Mouse (Mus musculus): ENCODE data around the gene 1700018B08Rik. TPM values are rescaled to one million over a fixed set of nuclear protein-coding genes. Genes with fewer than 3 reads are reported as not detected.
A peak's percentile ranks its signal among the peaks of the same experiment; 100 is the strongest.

Gene 1700018B08Rik
- polyA plus RNA-seq (2012; rRNA removed), result not detected in 2 replicates

DNA sequence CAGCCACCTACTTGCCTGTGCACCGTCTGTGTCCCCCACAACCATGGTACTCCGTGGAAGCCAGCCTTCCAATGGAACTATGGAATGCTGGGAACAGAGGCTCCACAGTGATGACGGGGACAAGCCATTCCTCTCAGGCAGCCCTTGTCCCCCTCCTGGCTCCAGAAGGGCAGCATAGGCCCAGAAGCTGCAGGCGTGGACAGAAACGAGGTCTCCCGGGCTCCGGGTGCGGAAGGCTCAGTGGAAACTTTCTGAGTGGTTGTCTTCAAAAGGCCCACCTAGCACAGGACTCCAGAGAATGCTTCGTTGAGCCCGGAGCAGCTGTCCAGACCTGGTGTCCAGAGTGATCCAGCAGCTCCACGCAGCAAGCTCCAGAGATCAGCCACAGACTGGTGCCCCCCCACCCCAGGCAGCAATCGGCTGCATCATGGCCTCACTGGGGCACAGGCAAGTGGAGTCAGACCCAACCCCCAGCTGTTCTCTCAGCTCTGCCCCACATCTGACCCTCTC, at the start of gene 1700018B08Rik:
TSS of gene 1700018B08Rik (minus strand) at position 45 of the 510 bp plus-strand sequence.
- no peak for DNase-seq (ENCODE audit: low spot score)

DNA sequence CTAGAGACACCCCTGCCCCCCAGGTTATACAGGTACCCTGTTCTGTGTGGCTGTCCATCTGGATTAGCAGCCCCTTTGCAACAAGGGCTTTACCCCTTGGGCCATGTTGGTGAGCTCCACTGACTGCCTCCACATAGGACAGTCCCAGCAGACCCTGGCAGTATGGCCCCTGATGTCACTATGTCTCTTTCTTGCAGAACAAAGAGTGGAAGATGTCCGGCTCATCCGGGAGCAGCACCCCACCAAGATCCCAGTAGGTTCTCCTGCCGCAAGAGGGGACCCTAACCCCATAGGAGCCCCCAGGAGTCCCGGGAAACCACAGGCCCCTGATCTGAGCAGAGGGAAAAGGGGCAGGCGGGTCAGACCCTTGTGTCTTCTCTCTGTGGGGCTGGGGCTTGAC, 49.2 kb upstream of the 1700018B08Rik start:
- DNase-seq (ENCODE audit: low spot score), result no peak

DNA sequence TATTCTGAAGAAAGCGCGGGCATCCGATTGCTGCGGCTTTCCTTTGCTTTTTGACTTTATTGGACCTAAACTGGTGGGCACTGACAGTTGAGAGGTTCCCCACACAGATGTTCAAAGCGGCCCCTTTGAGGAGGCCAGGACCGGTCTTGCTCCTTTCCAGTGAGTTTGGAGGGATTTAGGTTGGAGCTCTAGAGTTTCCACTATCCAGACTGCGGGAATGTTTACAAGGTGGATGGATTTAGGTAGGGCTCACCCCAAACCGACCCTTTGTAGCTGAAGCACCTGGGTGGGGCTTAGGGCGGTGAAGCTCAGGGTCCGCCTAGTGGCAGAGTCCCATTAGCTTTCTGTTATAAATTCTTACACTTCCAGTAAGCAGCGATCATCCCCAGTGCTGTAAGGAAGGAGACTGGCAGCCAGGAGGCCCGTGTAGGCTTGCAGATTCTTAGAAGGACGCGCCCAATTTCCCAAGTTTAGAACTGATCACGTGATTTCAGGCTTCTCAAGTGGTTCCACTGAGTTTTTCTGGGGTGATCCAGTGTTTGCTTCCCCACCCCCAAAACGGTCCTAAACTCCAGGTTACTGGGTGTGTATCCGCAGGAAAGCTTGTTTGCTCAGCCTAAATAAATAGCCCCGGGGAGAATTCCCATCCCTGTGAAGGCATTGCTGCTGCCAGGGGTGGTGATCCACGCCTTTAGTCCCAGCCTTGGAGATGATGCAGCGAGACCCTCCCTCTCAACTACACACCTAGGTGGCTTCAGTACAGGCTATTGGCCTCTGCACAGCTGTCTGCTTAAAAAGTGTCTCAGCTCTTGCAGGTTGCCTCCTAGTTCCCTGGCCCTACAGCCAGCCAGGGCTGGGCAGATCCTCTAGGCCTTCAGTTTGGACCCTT, 47.3 kb upstream of the 1700018B08Rik start:
- DNase-seq (ENCODE audit: low spot score), result no peak

DNA sequence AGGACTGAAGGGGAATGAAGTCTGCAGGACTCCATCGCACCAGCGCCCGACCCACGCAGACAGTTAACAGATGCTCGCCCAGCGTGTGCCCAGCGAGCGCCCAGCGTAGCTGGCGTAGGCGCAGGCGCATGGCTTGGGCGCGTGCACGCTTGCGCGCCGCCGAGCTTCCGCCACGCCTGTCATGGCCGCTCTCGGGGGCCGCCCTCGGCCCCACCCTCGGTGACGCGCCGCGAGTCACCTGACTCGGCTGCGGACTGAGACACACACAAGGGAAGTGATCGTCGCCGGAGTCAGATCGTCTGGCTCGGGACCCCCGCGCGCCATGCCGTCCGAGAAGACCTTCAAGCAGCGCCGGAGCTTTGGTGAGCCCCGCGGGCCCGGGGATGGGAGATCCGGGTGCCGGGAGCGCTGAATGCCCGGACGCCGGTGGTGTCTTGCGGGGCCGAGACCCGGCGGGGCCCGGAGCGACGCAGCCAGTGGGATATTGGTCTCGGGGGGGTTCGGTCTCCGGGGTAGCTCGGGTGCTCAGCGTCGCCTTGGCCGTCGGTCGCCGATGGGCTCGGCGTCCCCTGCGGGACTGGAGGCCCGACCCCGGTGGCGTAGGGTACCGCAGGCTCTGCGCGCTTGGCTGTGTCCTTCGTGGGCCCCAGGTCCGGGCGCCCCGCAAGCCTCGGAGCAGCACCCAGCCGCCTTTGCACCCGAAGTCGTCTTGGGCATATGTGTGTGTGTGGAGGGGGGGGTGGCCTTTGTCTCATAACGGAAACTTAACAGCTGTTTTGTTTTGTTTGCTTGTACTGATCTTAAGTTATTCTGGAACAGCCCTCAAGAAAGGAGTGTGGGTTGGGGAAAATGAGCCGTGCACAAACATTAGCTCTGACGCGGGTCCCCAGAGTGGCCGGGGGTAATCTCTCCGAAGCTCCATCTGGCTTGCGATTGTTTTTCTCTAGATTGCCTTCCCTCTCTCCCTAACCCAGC, 46.4 kb upstream of the 1700018B08Rik start, which contains the start of gene Map1lc3b:
TSS of gene Map1lc3b (plus strand) at position 159 of the 975 bp plus-strand sequence.
- peak; percentile 96 for DNase-seq (ENCODE audit: low spot score)

DNA sequence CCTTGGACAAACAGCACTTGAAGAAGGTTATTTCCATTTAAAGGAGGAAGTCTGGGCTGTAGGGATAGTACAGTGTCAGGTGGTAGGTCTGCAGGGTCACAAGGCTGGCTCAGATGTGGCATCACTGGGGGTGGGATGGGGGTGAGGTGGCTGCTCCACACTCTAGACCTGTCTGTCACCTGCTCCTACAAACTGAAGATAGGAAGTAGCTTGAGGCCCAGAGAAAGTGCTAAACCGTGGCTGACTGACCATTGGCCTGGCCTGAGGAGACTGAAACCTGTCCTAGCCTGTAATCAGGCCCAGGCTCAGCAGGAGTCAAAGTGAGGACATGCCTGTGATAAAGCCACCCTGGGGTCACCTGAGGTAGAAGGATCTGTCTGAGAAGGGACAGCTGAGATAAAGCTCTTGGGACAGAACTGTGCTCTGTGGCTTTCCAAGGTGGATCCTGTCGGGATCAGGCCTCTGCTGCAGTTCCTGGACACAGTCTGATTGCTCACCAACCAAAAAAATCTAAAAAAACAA, 45.1 kb upstream of the 1700018B08Rik start:
- DNase-seq (ENCODE audit: low spot score), result no peak

DNA sequence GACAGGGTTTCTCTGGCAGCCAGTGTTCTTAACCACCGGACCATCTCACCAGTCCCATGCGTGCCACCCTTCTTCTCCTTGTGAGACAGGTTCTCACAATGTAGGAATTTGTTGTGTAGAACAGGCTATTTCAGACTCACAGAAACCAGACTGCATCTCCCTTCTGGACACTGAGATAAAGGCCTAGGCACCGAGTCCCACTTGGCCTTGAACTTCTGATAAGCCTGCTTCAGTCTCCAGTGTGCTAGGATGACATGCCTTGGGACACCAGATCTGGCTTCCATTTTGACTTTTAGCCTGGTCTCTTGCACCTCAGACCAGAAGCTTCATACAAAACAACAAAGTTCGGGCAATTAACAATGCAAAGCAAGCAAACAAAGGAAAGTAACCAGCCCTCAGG, 44.6 kb upstream of the 1700018B08Rik start:
- DNase-seq (ENCODE audit: low spot score), result no peak

DNA sequence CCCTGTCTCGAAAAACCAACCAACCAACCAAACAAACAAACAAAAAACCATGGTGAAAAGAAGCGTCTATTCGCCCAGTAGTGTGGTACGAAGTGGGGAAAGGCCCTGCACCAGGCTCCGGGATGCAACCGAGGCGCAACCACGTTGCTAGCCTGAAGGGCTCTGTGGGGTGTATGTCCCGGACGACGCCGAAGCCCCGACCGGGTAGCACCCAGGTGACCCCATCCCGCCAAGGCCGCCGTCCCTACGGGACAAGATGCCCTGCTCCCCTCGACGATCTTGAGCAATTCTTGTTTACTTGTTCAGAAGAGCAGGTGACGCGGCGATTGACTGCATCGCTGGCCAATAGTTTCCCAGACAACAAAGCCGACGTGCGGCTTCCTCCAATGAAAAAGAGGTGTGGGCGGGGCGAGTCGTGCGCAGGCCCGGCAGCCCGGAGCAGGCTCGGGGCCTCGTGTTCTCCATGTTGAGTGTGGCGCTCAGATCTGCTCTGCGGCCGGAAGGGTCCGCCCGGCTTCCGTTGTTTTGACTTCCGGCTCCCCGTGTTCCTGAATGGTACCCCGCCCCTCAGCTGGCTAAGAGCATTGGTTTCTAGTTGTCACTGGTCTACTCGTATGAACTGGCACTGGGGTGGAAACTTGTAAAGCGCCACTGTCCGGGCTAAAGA, 41.2 kb upstream of the 1700018B08Rik start:
- peak; percentile 96 for DNase-seq (ENCODE audit: low spot score)

DNA sequence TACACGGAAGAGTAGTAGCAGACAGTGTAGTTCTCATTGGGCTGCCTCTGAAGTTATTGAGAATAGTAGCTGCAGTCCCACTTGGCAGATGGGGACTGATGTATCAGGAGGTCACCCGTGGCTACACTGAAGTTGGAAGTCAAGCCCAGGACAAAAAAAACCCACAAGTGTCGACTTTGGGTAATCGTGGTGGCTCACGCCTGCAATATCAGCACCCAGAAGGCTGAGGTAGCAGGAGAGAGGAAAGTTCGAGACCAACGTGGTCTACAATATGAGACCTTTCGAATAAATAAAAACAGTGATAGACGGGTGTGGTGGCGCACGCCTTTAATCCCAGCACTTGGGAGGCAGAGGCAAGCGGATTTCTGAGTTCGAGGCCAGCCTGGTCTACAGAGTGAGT, 40.6 kb upstream of the 1700018B08Rik start:
- DNase-seq (ENCODE audit: low spot score), result no peak

DNA sequence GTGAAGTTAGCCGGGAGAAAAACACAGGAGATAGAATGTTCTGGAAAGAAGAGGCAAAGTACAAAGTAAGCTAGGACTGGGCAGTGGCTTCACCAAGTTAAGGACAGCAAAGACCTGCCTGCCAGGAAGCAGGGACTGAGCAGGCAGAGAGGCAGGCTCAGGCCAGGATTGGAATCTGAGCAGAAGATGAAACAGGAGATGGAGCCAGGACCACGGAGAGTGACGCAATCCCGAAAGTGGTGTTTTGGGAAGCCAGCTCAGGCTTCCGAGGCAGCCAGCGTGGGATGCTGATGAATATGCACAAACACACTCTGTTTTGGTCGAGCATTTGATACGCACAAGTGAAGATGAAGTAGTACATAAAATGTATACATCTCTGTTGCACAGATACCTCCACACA, 39.5 kb upstream of the 1700018B08Rik start:
- no peak for DNase-seq (ENCODE audit: low spot score)

DNA sequence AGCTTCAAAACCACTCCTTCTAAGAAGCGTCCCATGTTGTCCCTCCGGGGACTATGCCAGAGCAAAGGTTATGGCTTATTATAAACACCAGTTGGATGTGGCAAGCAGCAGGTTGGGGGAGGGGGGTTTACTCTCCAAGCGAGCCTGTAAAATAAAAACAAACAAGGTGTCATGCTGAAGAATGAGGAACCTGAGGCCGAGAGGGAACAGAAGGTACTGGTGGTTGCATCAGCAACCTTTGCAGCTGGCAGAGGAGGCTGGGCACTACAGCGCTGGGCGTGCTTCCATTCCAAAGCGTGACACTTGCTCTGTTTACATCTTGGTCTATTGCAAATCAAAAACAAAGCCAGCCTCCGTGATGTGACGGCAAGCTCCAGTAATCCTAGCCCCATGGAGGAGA, 36.3 kb upstream of the 1700018B08Rik start:
- no peak for DNase-seq (ENCODE audit: low spot score)

DNA sequence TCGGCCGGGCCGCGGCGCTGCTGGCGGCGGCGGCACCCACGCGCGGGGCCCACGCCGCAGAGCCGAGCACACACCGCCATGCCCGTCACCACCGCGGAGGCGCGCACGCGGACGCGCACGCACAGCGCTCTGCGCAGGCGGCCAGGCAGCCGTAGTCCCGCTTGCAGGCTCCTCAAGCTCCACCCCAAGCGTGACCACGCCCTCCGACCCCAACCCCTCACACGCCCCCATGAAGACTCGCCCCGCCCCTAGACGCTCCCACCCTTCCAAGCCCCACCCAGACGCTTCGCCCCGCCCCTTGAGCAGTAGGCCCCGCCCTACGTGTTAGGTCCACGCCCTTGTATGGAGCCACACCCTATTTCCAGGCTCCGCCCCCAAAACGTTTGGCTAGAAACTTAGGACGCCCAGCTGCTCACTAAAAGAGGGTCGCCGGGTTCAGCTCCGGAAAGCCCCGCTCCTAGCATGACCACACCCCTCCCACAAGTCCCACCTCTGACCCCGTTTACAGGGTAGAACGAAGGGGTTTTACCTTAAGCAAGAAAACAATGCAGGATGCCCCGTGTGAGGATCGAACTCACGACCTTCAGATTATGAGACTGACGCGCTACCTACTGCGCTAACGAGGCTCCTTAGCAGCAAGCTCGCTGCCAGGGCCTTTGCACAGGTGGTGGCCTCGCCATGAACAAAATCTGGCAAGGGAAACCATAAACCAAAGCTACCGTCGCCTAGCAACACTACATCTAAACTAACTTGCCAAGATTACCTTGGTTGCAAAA, 34.7 kb upstream of the 1700018B08Rik start, which contains the start of gene Fbxo31:
TSS of gene Fbxo31 (minus strand) at position 131 of the 776 bp plus-strand sequence.
- DNase-seq (ENCODE audit: low spot score), result peak; percentile 83

DNA sequence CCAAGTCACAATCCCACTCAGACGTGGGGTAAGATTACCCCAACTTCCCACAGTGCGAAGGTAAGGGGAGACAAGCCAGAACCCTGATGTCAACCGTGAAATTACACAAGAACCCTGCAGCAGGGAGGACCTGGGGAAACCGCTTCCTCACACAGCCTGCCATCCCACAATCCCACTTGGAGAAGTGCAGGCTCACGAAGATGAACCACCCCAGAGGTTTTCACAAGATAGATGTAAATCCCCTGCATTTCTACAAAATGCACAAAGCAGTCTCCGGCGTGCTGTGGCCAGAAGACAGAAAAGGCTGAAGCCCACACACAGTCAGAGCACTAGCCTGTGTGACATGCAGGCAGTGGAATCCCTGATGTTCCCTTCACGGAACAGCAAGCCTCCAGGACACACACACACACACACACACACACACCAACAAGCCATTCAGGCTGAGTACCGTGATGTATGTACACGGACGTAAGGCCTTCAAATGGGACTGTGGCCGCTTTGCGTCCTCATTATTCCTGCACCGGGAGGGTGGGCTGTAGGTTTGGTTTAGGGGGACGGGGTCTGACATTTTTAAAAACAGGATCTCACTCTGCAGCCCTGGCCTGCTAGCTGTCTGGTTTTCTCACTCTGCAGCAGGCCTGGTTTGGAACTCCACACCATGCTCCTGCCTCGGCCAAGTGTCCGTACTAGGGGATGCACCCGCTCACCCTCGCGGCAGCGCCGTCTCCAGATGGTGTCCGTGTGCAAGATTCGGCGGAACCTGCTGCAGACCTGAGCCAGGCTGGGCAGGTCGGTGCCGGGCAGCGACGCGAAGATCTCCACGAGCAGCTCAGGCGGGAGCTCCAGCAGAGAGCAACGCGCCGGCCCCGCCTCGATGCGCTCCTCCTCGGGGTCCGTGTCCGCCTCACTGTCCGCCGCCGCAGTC, 33.9 kb upstream of the 1700018B08Rik start:
- no peak for DNase-seq (ENCODE audit: low spot score)

DNA sequence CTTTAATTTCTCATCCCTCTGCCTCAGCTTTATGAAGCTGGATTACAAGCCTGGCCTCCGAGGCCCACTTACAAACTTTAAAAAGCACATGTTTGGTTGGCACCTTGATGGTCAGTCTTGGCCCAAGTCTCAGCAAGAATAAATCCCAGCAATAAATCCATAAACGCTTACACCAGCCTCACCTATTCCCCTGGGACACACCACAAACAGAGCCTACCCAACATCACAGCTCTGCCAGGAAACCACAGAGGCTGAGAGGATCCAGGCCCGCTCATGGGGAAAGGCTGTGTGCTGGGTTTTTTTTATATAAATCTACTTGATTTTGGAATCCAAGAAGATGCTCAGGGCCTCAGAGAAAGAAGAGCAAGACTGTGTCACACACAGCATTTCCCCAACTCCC, 31.5 kb upstream of the 1700018B08Rik start:
- DNase-seq (ENCODE audit: low spot score), result no peak

DNA sequence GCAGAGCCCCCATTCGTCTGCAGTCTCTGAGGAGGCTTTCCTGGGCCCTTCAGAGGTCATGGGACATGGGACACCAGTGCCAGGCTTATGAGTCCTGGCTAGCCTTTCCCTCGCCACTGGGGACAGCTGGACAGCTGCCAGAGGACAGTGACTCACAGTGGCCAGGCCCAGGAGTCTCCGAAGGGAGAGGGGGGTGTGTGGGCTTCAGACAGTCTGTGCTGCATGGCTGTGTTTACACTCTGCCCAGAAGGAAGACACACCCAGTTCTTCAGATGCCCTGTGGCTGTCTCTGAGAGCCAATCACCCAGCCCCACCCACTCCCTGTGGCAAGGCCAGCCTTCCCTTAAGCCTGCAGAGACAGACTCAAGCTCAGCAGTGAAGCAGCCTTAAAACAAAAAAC, 29.2 kb upstream of the 1700018B08Rik start:
- peak; percentile 51 for DNase-seq (ENCODE audit: low spot score)

DNA sequence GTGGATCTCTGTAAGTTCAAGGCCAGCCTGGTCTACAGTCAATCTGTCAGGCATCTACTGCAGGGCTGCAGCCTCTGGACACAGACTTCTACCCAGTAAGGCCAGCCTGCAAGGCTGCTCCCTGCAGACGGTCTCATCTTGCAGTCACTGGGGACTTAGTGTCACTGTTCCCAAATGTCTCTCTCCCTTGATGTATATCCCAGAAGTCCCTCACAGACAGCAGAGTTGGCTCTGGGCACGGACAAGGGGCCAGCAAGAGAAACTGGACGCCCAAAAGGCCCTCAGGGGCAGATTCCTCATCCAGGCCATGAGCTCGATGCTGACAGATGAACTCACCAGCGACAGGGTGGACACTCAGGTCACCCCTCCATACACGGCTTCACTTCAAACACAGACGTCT, 28.0 kb upstream of the 1700018B08Rik start:
- DNase-seq (ENCODE audit: low spot score), result no peak

DNA sequence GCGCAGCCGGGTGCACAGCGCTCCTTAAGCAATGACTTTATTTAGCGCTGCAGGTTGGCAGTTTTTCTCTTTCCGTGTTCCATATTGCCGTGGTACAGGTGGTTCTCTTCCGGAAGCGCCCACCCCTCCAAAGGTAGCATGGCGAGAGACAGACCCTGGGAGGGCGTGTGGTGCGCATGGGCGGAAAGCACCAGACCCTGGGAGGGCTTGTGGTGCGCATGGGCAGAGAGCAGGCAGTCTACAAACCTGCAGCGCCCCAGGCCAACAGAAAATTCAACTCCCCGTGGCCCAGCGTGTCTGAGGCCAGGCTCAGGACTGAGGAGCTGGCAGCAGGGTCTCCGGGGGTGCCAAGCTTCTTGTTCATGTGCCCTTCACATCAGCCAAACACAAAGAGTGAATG, 26.7 kb upstream of the 1700018B08Rik start:
- DNase-seq (ENCODE audit: low spot score), result no peak

DNA sequence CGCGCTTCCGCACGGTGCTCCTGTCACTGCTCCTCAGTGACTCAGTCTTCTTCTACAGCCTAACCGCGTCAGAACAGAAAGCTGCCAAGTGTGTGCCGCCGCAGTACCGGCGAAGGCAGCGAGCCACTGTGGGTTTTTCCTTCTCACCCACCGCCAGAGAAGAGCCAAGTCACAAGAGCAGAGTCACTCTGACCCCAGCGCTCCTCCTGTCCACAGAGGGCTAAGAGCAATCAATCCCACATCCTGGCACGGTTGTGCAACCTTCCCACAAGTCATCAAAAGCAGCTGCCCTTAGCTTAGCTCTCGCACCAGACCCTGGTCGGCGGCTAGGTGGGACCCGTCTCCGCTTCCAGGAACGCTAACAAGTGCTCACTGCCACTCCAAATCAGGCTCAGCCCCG, 26.2 kb upstream of the 1700018B08Rik start:
- DNase-seq (ENCODE audit: low spot score), result no peak

DNA sequence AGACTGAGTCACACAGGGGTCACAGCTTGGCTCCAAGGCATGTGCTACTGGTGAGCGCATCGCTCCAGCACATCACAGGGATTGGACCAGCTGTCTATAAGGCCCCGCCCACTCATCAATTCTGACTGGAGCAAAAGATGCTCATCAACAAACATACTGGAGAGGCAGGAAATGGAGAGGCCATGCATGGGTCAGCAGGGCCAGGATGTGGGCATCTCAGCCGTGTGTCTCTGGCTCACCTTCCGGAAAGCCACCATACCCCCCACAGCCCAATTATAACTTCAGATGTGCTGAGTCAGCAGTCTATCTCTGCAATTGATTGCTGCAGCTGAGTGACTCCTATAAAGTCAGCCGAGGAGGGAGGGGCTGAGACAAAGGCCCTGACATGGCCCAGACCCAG, 24.2 kb upstream of the 1700018B08Rik start:
- no peak for DNase-seq (ENCODE audit: low spot score)

DNA sequence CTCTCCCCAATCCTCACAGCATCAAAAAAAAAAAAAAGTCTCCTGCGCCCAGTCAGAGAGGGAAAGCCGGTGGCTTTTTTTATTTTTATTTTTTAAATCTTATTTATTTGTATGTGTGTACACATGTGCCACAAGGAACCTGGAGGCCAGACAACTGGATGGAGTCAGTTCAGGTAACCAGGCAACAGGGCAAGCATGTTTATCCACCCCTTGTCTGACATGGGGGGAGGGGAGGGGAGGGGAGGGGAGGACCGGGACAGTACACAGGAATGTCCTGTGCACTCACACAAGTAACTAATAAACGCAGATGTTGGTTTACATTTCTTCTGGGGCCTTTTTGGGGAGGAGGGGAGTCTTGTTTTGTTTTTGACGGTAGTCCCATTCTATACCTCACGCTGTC, 19.6 kb upstream of the 1700018B08Rik start:
- no peak for DNase-seq (ENCODE audit: low spot score)
